Mouse (Mus musculus) midbrain, embryonic 12.5 days (tissue): ENCODE results near the gene Adh5. TPM values are rescaled to one million over a fixed set of nuclear protein-coding genes. Genes with fewer than 3 reads are reported as not detected.
A peak's percentile ranks its signal among the peaks of the same experiment; 100 is the strongest.

Experiments used
- ATAC-seq: fragments of 200-750 bp; cut with Nextera tagmentation; 2 replicates; pipeline ENCODE4 v1.8.0; 2017; ENCODE audit warnings: low read depth, moderate TSS enrichment, moderate library complexity; ENCODE audit not compliant: low FRiP score
- H3K27ac ChIP-seq: fragments of 300-500 bp; sonication (generic); replicated peaks from 2 replicates; pipeline ENCODE4 v1.5.1; 2016; ENCODE audit warnings: mild to moderate bottlenecking
- H3K27me3 ChIP-seq: fragments of 300-500 bp; sonication (generic); 2 replicates; pipeline ENCODE4 v1.6.1; 2016; ENCODE audit warnings: mild to moderate bottlenecking
- H3K36me3 ChIP-seq: fragments of 300-500 bp; sonication (generic); 2 replicates; pipeline ENCODE4 v1.6.1; 2016
- H3K4me1 ChIP-seq: fragments of 300-500 bp; sonication (generic); 2 replicates; pipeline ENCODE4 v1.6.1; 2016
- H3K4me2 ChIP-seq: fragments of 300-500 bp; sonication (generic); replicated peaks from 2 replicates; pipeline ENCODE4 v1.6.1; 2016; ENCODE audit warnings: mild to moderate bottlenecking, moderate library complexity
- H3K4me3 ChIP-seq: fragments of 300-500 bp; sonication (generic); 2 replicates; pipeline ENCODE4 v1.5.1; 2016; ENCODE audit warnings: mild to moderate bottlenecking
- H3K9ac ChIP-seq: fragments of 300-500 bp; sonication (generic); replicated peaks from 2 replicates; pipeline ENCODE4 v1.6.1; 2016; ENCODE audit warnings: mild to moderate bottlenecking, moderate library complexity
- H3K9me3 ChIP-seq: fragments of 300-500 bp; sonication (generic); 2 replicates; pipeline ENCODE4 v1.6.1; 2016; ENCODE audit warnings: mild to moderate bottlenecking
- WGBS: fragments of 180-500 bp; shearing (Covaris S2); methylation state at CpG from one replicate; pipeline ENCODE4 v1.1.7; 2016; 5-methylcytosine and 5-hydroxymethylcytosine counted together
- polyA plus RNA-seq: library from polyadenylated mRNA; unstranded; fragments of >200 nt; fragmentation: Nextera tagmentation; extraction: Ambion mirVana; gene quantifications from 2 replicates; pipeline ENCODE4 v1.2.1, GENCODE M21; 2016

Adh5 gene
- 244 and 245 TPM in 2 replicates for polyA plus RNA-seq

DNA sequence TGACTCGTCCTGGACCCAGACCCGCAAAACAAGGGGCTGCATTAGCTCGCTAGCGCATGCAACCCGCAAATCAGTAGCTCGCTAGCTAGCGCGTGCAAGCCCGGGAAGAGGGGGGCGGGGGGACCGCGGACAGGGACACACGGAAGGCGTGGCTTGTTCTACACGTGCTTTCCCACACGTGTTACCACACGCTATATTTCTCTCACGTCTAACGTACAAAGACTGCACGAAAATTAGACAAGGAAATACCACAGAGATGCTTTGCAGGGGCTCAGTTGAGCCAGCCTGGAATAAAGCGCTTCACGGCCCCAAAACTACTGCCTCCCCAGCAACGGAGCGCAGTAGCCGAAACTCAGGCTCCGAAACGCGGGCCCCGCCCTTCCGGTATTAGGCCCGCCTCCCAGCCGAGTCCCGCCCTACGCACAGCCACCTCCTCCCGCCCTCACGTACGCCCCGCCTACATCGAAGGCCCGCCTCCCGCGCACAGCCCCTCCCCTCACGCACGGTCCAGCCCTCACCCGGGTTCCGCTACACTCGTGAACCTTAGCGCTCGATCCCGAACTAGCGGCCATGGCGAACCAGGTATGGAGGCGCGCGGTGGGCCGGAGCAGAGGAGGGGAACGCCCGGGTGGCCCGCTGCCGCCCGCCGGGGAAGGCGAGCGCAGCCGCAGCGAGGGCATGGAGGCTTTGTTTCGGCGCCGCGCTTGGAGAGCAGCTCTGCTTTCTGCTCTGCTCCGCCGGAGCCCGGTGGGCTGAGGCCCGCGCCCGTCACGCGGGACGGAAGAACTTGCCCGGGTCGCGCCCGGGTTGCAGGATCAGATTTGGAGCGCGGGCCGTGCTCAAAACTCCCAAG is at the start of gene Adh5:
Adh5 (plus strand) TSS at position 482 of the 853 bp plus-strand sequence.
- Histone ChIP-seq H3K9me3 (no peaks in the 10 kb centered on the region), H3K4me2 (peak within 1 kb of the TSS; percentile 81), H3K4me3 (peak within 1 kb of the TSS; percentile 73), H3K27ac (peak within 1 kb of the TSS; percentile 66), H3K4me1 (peaks cover 18% of the 10 kb centered on the region), H3K27me3 (no peaks in the 10 kb centered on the region; the same call in 1 of the 2 replicates), H3K9ac (peak within 1 kb of the TSS; percentile 71), H3K36me3 (peaks cover 27% of the 10 kb centered on the region)
- WGBS = under 1% methylated on average over 86 of the region's 86 CpGs
- ATAC-seq = peak; percentile 99

DNA sequence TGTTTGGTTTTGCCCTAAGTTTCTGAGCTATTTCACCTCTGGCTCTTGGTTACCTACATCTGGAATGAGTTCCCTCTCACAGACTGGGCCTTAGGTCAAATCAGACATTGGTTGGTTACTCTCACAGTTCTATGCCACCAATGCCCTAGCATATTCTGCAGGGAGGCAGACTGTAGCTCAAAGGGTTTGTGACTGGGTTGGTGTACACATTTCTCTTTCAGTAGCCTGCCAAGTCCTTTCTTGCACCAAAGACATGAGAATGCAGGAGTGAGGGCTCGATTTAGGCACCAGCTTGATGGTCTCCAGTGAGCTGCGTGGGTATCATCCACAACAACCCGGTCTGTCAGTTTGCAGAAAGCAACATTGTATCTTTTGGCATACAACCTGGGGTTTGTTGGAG is 38.0 kb upstream of the Adh5 start:
- H3K9me3 ChIP-seq = no peaks in the 10 kb centered on the region
- H3K9ac ChIP-seq = no peak overlapping the region
- no peak overlapping the region for H3K27ac ChIP-seq
- H3K4me2 ChIP-seq = no peak overlapping the region
- H3K4me3 ChIP-seq = no peak overlapping the region
- H3K4me1 ChIP-seq = no peaks in the 10 kb centered on the region
- ATAC-seq = no peak
- H3K27me3 ChIP-seq = no peaks in the 10 kb centered on the region
- H3K36me3 ChIP-seq = no peaks in the 10 kb centered on the region
- WGBS = 79% methylated on average over 3 of the region's 3 CpGs

DNA sequence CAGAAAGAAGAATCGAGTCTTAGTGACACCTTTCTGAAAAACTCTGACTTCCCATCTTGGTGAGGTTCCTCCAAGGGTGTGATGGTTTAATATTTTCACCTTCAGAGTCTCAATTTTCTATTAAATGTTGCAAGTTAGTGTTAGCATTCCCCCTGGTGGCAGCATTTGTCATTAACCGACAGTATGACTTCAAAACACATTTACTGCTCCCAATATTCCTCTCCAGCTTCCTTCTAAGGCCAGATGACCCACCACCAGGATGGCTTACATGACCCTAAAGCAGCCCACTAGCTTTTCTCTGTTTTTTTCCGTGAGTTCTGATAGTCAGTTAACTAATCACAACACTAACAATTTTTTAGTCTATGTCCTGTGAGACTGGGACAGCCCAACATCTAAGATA is 37.6 kb upstream of the Adh5 start:
- no peak overlapping the region for H3K9ac ChIP-seq
- no peaks in the 10 kb centered on the region for H3K36me3 ChIP-seq
- no peaks in the 10 kb centered on the region for H3K9me3 ChIP-seq
- no peak for ATAC-seq
- H3K27ac ChIP-seq = no peak overlapping the region
- H3K4me2 ChIP-seq = no peak overlapping the region
- no peak overlapping the region for H3K4me3 ChIP-seq
- 45% methylated on average over 3 of the region's 3 CpGs for WGBS
- H3K27me3 ChIP-seq = no peaks in the 10 kb centered on the region
- no peaks in the 10 kb centered on the region for H3K4me1 ChIP-seq

DNA sequence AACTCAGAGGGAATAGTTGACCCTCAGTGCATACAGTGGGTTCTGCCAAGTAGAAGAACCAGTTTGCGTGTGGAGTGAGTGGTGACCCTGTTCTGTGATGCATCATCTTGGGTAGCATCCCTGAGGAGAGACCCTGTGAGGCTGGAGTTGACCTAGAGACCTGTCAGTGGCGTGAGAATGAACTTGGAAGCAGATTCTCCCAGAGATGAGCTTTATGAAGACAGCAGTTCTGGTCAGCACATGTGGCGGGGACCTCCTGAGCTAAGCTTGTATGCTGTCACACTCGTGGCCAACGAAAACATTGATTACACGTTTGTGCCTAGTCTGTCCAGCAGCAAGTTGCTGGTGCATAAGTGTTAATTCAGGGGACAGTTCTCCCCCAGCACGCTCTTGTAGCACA is 37.1 kb upstream of the Adh5 start:
- Histone ChIP-seq H3K4me2 (no peak overlapping the region), H3K27me3 (no peaks in the 10 kb centered on the region), H3K36me3 (no peaks in the 10 kb centered on the region), H3K9ac (no peak overlapping the region), H3K9me3 (no peaks in the 10 kb centered on the region), H3K4me3 (no peak overlapping the region), H3K4me1 (no peaks in the 10 kb centered on the region), H3K27ac (no peak overlapping the region)
- 85% methylated on average over 7 of the region's 7 CpGs for WGBS
- no peak for ATAC-seq

DNA sequence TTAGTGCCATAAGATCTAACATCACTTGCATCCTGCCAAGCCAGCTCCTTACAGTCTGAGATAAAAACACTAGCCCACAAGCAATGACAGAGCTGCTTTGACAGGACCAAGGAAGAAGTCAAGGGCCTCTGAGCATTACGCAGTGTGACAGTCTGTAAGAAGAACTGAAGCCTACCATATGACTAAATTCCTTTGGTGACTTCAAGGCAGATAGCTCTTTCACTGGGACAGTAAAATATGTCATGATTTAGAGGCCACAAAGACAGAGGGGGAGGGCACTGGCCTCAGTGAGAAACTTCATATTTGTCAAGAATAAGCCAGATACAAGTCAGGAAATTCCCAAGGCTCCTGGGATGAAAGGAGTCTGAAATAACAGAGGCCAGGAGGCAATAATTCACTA is 35.0 kb upstream of the Adh5 start:
- no peaks in the 10 kb centered on the region for H3K27me3 ChIP-seq
- H3K9me3 ChIP-seq = no peaks in the 10 kb centered on the region
- no peak overlapping the region for H3K4me2 ChIP-seq
- no peaks in the 10 kb centered on the region for H3K4me1 ChIP-seq
- WGBS = 87% methylated on average over 1 of the region's 1 CpGs
- H3K27ac ChIP-seq = no peak overlapping the region
- H3K36me3 ChIP-seq = no peaks in the 10 kb centered on the region
- ATAC-seq = no peak
- H3K9ac ChIP-seq = no peak overlapping the region
- no peak overlapping the region for H3K4me3 ChIP-seq

DNA sequence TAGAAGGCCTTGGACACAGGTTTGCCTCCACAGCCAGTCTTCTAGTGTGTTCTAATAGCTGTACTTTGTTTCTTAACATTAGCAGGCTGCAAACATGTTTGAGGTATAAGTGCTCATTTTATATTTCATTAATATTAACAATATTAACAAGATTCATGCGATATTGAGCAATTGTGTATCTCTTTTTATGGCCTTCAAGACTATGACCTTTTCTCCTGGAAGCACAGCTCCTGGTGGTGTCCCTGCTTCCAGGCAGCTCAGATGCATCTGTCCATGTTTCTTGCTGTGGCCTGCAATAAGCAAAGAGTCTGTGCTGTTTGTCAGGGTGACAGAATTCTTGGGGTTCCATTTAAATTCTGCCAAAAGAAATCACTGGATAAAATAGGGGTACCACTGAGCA is 33.3 kb upstream of the Adh5 start:
- ATAC-seq = no peak
- Histone ChIP-seq H3K9ac (no peak overlapping the region), H3K4me3 (no peak overlapping the region), H3K36me3 (no peaks in the 10 kb centered on the region), H3K27ac (no peak overlapping the region), H3K27me3 (no peaks in the 10 kb centered on the region), H3K4me1 (no peaks in the 10 kb centered on the region), H3K9me3 (no peaks in the 10 kb centered on the region), H3K4me2 (no peak overlapping the region)
- 85% methylated on average over 1 of the region's 1 CpGs for WGBS

DNA sequence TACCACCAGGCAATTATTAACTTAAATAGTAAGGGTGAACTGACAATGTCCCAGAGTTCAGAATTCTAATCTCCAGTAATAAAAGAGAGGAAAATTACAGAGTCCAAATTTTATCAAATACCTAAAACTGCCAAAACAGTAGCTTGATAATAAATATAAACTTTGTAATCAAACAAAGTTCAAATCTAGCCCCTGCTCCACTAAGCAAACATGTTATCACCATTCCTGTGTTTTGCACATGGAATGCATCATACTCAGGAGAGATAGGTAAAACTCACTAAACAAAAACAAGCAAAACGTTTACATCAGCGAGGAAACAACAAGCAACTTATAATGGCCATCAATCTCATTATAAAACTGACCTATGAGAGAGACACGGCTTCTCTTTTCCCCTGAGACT is 32.7 kb upstream of the Adh5 start:
- no peak for ATAC-seq
- Histone ChIP-seq H3K4me1 (no peaks in the 10 kb centered on the region), H3K27ac (no peak overlapping the region), H3K4me3 (no peak overlapping the region), H3K9me3 (no peaks in the 10 kb centered on the region), H3K4me2 (no peak overlapping the region), H3K36me3 (no peaks in the 10 kb centered on the region), H3K27me3 (no peaks in the 10 kb centered on the region), H3K9ac (no peak overlapping the region)
- 71% methylated on average over 3 of the region's 3 CpGs for WGBS

DNA sequence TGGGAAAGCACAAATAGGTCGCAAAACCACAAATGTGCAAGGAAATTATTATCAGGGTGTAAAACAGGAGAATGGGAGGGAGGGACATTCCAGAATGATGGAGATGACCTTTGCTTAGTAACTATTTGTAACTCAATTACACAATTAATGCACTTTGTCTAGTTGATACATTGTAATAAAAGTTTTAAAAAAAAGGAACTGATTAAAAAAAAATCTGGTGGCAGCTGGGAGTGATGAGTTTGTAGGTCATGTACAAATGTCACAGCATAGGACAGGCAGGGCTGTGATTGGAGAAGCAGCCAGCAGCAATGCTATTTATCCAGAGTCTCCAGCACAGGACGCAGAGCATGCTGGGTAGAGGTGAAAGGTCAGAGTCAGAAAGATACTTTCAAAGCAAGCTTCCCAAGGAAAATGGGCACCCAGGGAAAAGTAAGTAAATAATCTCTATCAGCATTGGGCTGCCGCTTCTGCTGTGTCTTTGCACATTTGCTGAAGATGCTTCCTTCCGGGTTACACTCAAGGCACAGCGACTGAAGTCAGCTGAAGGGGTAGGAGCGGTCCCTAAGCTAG is 27.7 kb upstream of the Adh5 start, which contains the start of gene Adh4:
Adh4 (plus strand) TSS at position 346 of the 570 bp plus-strand sequence.
- H3K4me3 ChIP-seq = no peak within 1 kb of the TSS
- no peak for ATAC-seq
- no peaks in the 10 kb centered on the region for H3K36me3 ChIP-seq
- no peak within 1 kb of the TSS for H3K9ac ChIP-seq
- no peaks in the 10 kb centered on the region for H3K9me3 ChIP-seq
- 75% methylated on average over 6 of the region's 6 CpGs for WGBS
- H3K4me1 ChIP-seq = no peaks in the 10 kb centered on the region
- no peak within 1 kb of the TSS for H3K27ac ChIP-seq
- no peaks in the 10 kb centered on the region for H3K27me3 ChIP-seq
- H3K4me2 ChIP-seq = no peak within 1 kb of the TSS

DNA sequence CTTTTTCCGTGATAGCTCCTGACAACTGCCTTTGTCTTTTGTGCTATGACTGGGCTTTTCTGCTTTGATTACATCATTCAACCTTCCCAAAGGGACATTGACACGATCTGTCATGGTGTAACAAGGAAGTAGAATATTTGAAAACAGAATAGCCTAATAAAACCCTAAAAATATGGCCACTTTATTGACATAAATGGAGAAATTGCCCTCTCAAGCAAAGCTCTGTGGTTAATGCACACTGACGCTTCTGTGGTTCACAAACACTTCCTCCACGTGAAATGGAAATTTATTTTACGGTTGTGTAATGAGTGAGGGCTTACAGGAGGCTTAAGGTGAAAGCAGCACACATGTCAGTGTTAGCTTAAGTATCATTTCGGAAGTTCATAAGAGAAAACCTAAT is 23.5 kb upstream of the Adh5 start:
- H3K27ac ChIP-seq = no peak overlapping the region
- H3K27me3 ChIP-seq = no peaks in the 10 kb centered on the region
- no peaks in the 10 kb centered on the region for H3K36me3 ChIP-seq
- ATAC-seq = no peak
- WGBS = 89% methylated on average over 6 of the region's 6 CpGs
- no peak overlapping the region for H3K9ac ChIP-seq
- no peak overlapping the region for H3K4me3 ChIP-seq
- H3K4me2 ChIP-seq = no peak overlapping the region
- H3K9me3 ChIP-seq = no peaks in the 10 kb centered on the region
- H3K4me1 ChIP-seq = no peaks in the 10 kb centered on the region

DNA sequence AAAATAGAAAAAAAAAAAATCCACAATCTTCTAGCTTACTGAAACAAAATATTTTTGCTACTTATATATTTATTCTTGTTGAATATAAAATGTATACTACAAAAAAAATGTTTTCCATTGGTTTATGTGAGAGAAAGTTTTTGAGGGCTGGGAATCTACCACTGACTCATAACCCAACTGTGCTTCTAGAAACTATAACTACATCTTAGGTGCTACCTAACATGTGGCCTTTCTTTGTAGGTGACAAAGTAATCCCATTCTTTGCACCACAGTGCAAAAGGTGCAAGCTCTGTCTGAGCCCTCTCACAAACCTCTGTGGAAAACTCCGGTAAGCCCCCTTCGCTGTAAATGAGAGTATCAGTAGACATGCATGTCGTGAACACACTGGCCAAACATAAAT is 22.5 kb upstream of the Adh5 start:
- Histone ChIP-seq H3K27ac (no peak overlapping the region), H3K27me3 (no peaks in the 10 kb centered on the region), H3K4me3 (no peak overlapping the region), H3K9ac (no peak overlapping the region), H3K4me1 (no peaks in the 10 kb centered on the region), H3K36me3 (no peaks in the 10 kb centered on the region), H3K9me3 (no peaks in the 10 kb centered on the region), H3K4me2 (no peak overlapping the region)
- ATAC-seq = no peak
- 94% methylated on average over 3 of the region's 3 CpGs for WGBS

DNA sequence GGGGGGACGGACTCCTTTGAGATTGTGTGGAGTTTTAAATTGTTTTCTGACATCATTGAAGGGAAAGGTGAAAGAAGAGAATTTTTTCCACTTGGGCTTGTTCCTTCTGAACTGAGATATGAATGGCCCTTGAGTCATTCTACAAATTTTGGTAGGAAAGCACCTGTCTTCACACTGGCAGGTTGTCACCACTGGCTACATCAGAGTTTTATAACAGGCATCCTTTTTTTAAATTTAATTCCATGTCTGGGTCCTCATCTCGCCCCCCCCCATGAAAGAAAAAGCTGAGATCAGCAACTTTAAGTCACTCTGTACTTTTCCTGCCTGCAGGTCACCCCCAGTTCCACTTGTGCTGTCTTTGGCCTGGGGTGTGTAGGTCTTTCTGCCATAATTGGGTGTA is 19.2 kb upstream of the Adh5 start:
- Histone ChIP-seq H3K9ac (no peak overlapping the region), H3K27me3 (no peaks in the 10 kb centered on the region), H3K36me3 (no peaks in the 10 kb centered on the region), H3K4me1 (no peaks in the 10 kb centered on the region), H3K27ac (no peak overlapping the region), H3K4me3 (no peak overlapping the region), H3K4me2 (no peak overlapping the region), H3K9me3 (no peaks in the 10 kb centered on the region)
- ATAC-seq = no peak
- WGBS = 66% methylated on average over 2 of the region's 2 CpGs

DNA sequence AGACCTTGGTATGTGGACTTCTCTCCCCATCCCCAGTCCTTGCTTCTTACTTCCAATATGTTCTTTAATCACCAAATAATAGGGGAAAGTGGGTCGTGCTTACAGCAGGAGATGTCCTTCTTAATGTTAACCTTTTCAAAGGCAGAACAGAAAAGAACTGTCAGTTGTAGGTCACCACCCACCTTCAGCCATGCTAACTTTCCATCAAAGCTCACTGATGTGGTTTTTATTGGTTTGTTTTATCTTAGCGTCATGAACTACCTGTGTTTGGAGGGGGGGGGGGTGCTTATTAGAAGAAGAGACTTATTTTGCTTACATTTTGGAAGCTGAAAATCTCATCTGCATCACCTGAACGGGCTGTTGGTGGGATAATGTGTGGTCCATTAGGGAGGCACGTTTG is 18.6 kb upstream of the Adh5 start:
- Histone ChIP-seq H3K9ac (no peak overlapping the region), H3K27me3 (no peaks in the 10 kb centered on the region), H3K4me1 (no peaks in the 10 kb centered on the region), H3K4me2 (no peak overlapping the region), H3K27ac (no peak overlapping the region), H3K9me3 (no peaks in the 10 kb centered on the region), H3K4me3 (no peak overlapping the region), H3K36me3 (no peaks in the 10 kb centered on the region)
- ATAC-seq = no peak
- WGBS = 75% methylated on average over 4 of the region's 4 CpGs
